Mouse (Mus musculus) neutrophil, adult 83 days (primary cell): ENCODE results near the gene Cct8. TPM values are rescaled to one million over a fixed set of nuclear protein-coding genes. Genes with fewer than 3 reads are reported as not detected.

Experiments used
- total RNA-seq, 2 experiments: library from RNA; stranded (reverse); gene quantifications; one replicate each; pipeline ENCODE4 v1.2.4; 2023

Gene Cct8
- 100 to 1,000 TPM in 1 of 2 experiments, 10 to 100 TPM in 1; 96.4 to 102 TPM for total RNA-seq

GRCm38 (mm10) chr16:87495716-87496447, at the start of gene Cct8:
Cct8 (minus strand) TSS chr16:87495873.

DNA sequence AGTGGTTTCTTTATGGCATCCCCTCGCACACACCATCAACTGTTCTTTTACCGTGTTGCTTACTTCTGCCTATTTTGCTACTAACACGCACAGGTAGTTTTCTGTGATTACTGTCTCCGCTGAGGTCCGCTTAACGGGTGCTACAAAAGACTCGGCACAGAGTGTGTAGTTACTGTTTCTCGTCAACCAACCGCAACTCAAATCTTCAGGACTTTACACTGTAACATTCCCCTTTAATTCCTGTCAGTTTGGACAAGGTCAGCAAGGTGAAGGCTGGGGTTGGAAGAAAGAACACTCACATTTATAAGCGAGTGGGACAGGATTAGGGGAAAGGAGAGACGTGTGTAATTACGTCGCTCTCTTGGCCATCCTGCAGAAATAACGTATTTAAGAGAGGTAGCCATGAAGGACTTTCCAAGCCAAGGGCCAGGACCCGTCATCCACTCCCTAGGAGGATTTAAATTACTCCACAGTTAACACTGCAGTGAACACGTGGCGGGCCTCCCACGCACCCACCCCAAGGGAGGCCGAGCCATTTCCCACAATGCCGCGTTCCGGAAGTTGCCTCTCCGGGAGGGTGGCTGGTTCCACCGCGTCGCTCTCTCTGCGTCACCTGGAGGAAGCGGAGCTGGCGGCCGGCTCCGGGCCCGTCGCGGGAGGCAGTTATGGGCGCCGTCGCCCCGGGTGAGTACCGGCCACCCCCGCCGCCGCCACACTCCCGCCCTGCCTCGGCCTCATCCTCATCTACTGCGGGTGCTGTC, 41.1 kb downstream of the Cct8 start, which contains the start of gene Usp16:
TSS of gene Usp16 (plus strand) at position 285 of the 761 bp plus-strand sequence.

DNA sequence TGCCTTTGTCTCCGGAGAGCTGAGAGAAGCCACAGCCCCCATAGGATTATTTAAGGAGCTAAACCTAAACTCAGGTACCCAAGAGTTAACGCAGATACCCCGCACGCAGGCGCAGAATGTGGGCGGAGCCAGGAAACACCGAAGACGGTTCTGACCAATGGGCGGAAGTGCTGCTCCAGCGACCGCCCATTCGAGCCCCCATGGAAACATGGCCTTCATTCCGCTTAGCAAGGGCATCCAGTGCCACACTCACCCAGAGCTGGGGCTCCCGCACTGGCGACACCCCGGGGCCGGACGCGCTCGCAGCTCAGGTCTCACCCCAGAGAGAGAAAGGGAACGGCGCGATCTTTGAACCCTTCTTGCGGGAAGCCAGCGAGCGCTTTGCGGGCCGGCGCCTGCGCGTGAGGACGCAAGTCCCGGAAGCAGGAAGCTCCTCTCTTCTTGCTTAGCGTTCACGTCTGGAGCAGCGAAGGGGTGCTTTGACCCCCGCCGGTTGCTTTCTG, 55.4 kb downstream of the Cct8 start, which contains the start of gene Rwdd2b:
TSS of gene Rwdd2b (minus strand) at position 390 of the 503 bp plus-strand sequence.

Other genes starting within 250 kb of the Cct8 start
- gene N6amt1, start 141.7 kb downstream of the Cct8 start, total RNA-seq: 1 to 10 TPM; 3.4 to 4.0 TPM
- 10 to 100 TPM; 27.4 to 28.0 TPM for gene Ltn1, start 63.3 kb downstream of the Cct8 start, total RNA-seq
- gene Rwdd2b, start 55.3 kb downstream of the Cct8 start, total RNA-seq: 1 to 10 TPM; 3.7 to 3.8 TPM
- gene Usp16, start 41.2 kb downstream of the Cct8 start, total RNA-seq: 10 to 100 TPM; 38.4 to 40.8 TPM
- gene Map3k7cl, start 57.5 kb upstream of the Cct8 start, total RNA-seq: not detected
- gene Bach1, start 203.1 kb upstream of the Cct8 start, total RNA-seq: 10 to 100 TPM; 70.0 to 84.0 TPM